Mouse (Mus musculus): ENCODE data around the gene Celsr1. TPM values are rescaled to one million over a fixed set of nuclear protein-coding genes. Genes with fewer than 3 reads are reported as not detected.
A peak's percentile ranks its signal among the peaks of the same experiment; 100 is the strongest.

Celsr1 gene
- total and polyA plus RNA-seq, 3 experiments = not detected

DNA sequence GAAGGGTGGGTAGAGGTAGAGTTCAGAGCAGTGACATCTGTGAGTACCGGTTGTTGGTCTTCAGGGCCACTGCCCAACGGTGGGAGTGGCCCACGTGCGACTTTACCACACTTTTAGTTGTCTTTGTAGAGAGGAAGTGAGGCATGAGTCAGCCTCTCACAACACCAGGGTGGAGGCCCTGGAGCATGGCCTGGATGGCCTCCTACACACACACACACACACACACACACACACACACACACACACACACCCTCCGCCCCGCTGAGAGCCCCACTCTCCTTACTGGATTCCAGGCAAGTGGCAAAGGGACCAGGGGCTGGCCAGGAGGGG is 34.0 kb upstream of the Celsr1 start:
- Histone ChIP-seq H3K4me1 (ENCODE audit: control insufficient read depth in 1 of 2, insufficient read depth in 2 of 2) (peaks cover 18 to 65% of the 10 kb centered on the region in 2 experiments), H3K4me2 (ENCODE audit: insufficient read depth, low read depth, poor library complexity, severe bottlenecking) (no peak overlapping the region), H3K9ac (ENCODE audit: insufficient read depth, low read depth) (no peak overlapping the region), H3K27me3 (replicated peaks) (peaks cover 24% of the 10 kb centered on the region), H3K27ac (ENCODE audit: insufficient read depth, low read depth) (no peak overlapping the region), H3K36me3 (replicated peaks in 1 of 2; ENCODE audit: control insufficient read depth in 1 of 2, insufficient read depth in 1 of 2, low read length in 1 of 2) (no peaks in the 10 kb centered on the region), H3K9me3 (replicated peaks; ENCODE audit: low read length) (peaks cover 2% of the 10 kb centered on the region), H3K79me2 (replicated peaks; ENCODE audit: control insufficient read depth, extremely low read depth, insufficient read depth, poor library complexity, severe bottlenecking) (no peaks in the 10 kb centered on the region), H3K4me3 (replicated peaks in 1 of 3; ENCODE audit: low read depth in 2 of 3, low read length in 2 of 3, poor library complexity in 1 of 3) (peak overlapping the region in 1 of 3 experiments; percentile 15)
- in situ Hi-C loops (cut with MboI; ENCODE audit: low pct_ligation_motif_present, low pct_unique_long_range_greater_than_20kb, low sequenced_read_pairs) = no loop called here
- TF ChIP-seq ZNF384 (IDR thresholded peaks at IDR 0.05; ENCODE audit: low read depth, low read length) (no peak), SIN3A (IDR thresholded peaks at IDR 0.05; ENCODE audit: low read length) (no peak), MAX (IDR thresholded peaks at IDR 0.05; ENCODE audit: low read length) (peak; percentile 79), TBP (conservative IDR thresholded peaks at IDR 0.05; ENCODE audit: low read depth, low read length) (no peak), RCOR1 (conservative IDR thresholded peaks at IDR 0.05; ENCODE audit: low read depth, low read length) (no peak), EP300 (IDR thresholded peaks at IDR 0.05; ENCODE audit: low read length) (peak; percentile 59), ZMIZ1 (IDR thresholded peaks at IDR 0.05; ENCODE audit: low read depth, low read length) (no peak), IRF4 (IDR thresholded peaks at IDR 0.05; ENCODE audit: low read depth, low read length) (peak; percentile 47; the same call in 1 of the 2 replicates), MYC (IDR thresholded peaks at IDR 0.05; ENCODE audit: low read depth, low read length) (peak; percentile 67; the same call in 1 of the 2 replicates), BHLHE40 (IDR thresholded peaks at IDR 0.05; ENCODE audit: low read depth, low read length) (peak; percentile 89), MXI1 (IDR thresholded peaks at IDR 0.05; ENCODE audit: low read depth, low read length) (peak; percentile 56; the same call in 1 of the 2 replicates), ETS1 (conservative IDR thresholded peaks at IDR 0.05; ENCODE audit: low read depth, low read length) (peak; percentile 54)
- DNase-seq (ENCODE audit: extremely low read depth) = peak; percentile 54
- dilution Hi-C loops (cut with MboI; ENCODE audit: extremely low pct_ligation_motif_present, extremely low pct_unique_long_range_greater_than_20kb, low sequenced_read_pairs) = no loop called here

- in situ Hi-C loops (cut with MboI; ENCODE audit: low pct_ligation_motif_present, low pct_unique_long_range_greater_than_20kb, low sequenced_read_pairs) (no loop called here), dilution Hi-C loops (cut with MboI; ENCODE audit: extremely low pct_ligation_motif_present, extremely low pct_unique_long_range_greater_than_20kb, low sequenced_read_pairs) (no loop called here)
- H3K27me3 ChIP-seq (replicated peaks) = peaks cover 24% of the 10 kb centered on the region
- H3K9me3 ChIP-seq (replicated peaks; ENCODE audit: low read length) = peaks cover 2% of the 10 kb centered on the region
- no peaks in the 10 kb centered on the region for H3K79me2 ChIP-seq (replicated peaks; ENCODE audit: control insufficient read depth, extremely low read depth, insufficient read depth, poor library complexity, severe bottlenecking)
- H3K4me2 ChIP-seq (ENCODE audit: insufficient read depth, low read depth, poor library complexity, severe bottlenecking) = no peak overlapping the region
- no peak overlapping the region for H3K9ac ChIP-seq (ENCODE audit: insufficient read depth, low read depth)
- no peaks in the 10 kb centered on the region for H3K36me3 ChIP-seq (replicated peaks in 1 of 2; ENCODE audit: control insufficient read depth in 1 of 2, insufficient read depth in 1 of 2, low read length in 1 of 2)
- no peak for TF ChIP-seq CHD2 (IDR thresholded peaks at IDR 0.05; ENCODE audit: low read length)
- TF ChIP-seq KAT2A (IDR thresholded peaks at IDR 0.05; ENCODE audit: insufficient replicate concordance, low read length) = no peak
- TF ChIP-seq EP300 (IDR thresholded peaks at IDR 0.05; ENCODE audit: low read length) = no peak
- peaks cover 18 to 66% of the 10 kb centered on the region in 2 experiments for H3K4me1 ChIP-seq (ENCODE audit: control insufficient read depth in 1 of 2, insufficient read depth in 2 of 2)
- H3K4me3 ChIP-seq (replicated peaks in 1 of 3; ENCODE audit: low read depth in 2 of 3, low read length in 2 of 3, poor library complexity in 1 of 3) = no peak overlapping the region
- DNase-seq (ENCODE audit: extremely low read depth) = no peak
- no peak overlapping the region for H3K27ac ChIP-seq (ENCODE audit: insufficient read depth, low read depth)
Observed at GRCm38 (mm10) chr15:86066836-86067580, 33.4 kb upstream of the Celsr1 start.
